Mouse (Mus musculus): ENCODE measurements around the gene H2al1n. TPM values are rescaled to one million over a fixed set of nuclear protein-coding genes. Genes with fewer than 3 reads are reported as not detected.
"Not testable (repeated sequence)": the region's sequence is repeated elsewhere in the genome, so short reads cannot be mapped to it uniquely, and the experiment has no call there.

Gene H2al1n
- polyA plus RNA-seq (2012; rRNA removed) = not detected in 2 replicates

GRCm38 (mm10) chrX:14210848-14211247 is at the start of gene H2al1n:
H2al1n (plus strand) TSS chrX:14211148.
- H3K36me3 ChIP-seq (ENCODE audit: control insufficient read depth, insufficient read depth, low read length); DNase-seq (ENCODE audit: low read depth in 1 of 2, low spot score in 2 of 2); H3K4me1 ChIP-seq (ENCODE audit: control insufficient read depth, insufficient read depth, insufficient read length); H3K27ac ChIP-seq (ENCODE audit: insufficient read depth, low read length); H3K4me3 ChIP-seq (ENCODE audit: extremely low read depth, insufficient read depth, insufficient read length); H3K27me3 ChIP-seq (ENCODE audit: control insufficient read depth, insufficient read depth, low read length): not testable (repeated sequence)
- 84% methylated on average over 3 of the region's 3 CpGs for WGBS

GRCm38 (mm10) chrX:14199284-14199683 is 11.7 kb upstream of the H2al1n start:
- Histone ChIP-seq H3K4me1 (ENCODE audit: control insufficient read depth, insufficient read depth, insufficient read length) (no peaks in the 10 kb centered on the region), H3K36me3 (ENCODE audit: control insufficient read depth, insufficient read depth, low read length) (no peaks in the 10 kb centered on the region), H3K27me3 (ENCODE audit: control insufficient read depth, insufficient read depth, low read length) (no peaks in the 10 kb centered on the region), H3K4me3 (ENCODE audit: extremely low read depth, insufficient read depth, insufficient read length) (no peak overlapping the region), H3K27ac (ENCODE audit: insufficient read depth, low read length) (no peak overlapping the region)
- TF ChIP-seq CTCF (IDR thresholded peaks at IDR 0.05; ENCODE audit: extremely low read depth, insufficient read depth, insufficient read length, insufficient replicate concordance) = no peak
- TF ChIP-seq POLR2A (IDR thresholded peaks at IDR 0.05; ENCODE audit: low read depth, low read length) = no peak
- no peak for DNase-seq (ENCODE audit: low read depth in 1 of 2, low spot score in 2 of 2)
- 78% methylated on average over 4 of the region's 4 CpGs for WGBS

GRCm38 (mm10) chrX:14206112-14206875 is 4.7 kb upstream of the H2al1n start:
- H3K27me3 ChIP-seq (ENCODE audit: control insufficient read depth, insufficient read depth, low read length) = no peaks in the 10 kb centered on the region
- H3K27ac ChIP-seq (ENCODE audit: insufficient read depth, low read length) = no peak overlapping the region
- H3K36me3 ChIP-seq (ENCODE audit: control insufficient read depth, insufficient read depth, low read length) = no peaks in the 10 kb centered on the region
- DNase-seq (ENCODE audit: low read depth in 1 of 2, low spot score in 2 of 2) = no peak
- WGBS = 65% methylated on average over 8 of the region's 8 CpGs
- H3K4me3 ChIP-seq (ENCODE audit: extremely low read depth, insufficient read depth, insufficient read length) = no peak overlapping the region
- H3K4me1 ChIP-seq (ENCODE audit: control insufficient read depth, insufficient read depth, insufficient read length) = no peaks in the 10 kb centered on the region
- TF ChIP-seq CTCF (IDR thresholded peaks at IDR 0.05; ENCODE audit: extremely low read depth, insufficient read depth, insufficient read length, insufficient replicate concordance) (no peak), POLR2A (IDR thresholded peaks at IDR 0.05; ENCODE audit: low read depth, low read length) (no peak)

GRCm38 (mm10) chrX:14229218-14229617 is 18.3 kb downstream of the H2al1n start:
- Histone ChIP-seq H3K27ac (ENCODE audit: insufficient read depth, low read length) (no peak overlapping the region), H3K27me3 (ENCODE audit: control insufficient read depth, insufficient read depth, low read length) (no peaks in the 10 kb centered on the region), H3K36me3 (ENCODE audit: control insufficient read depth, insufficient read depth, low read length) (no peaks in the 10 kb centered on the region), H3K4me1 (ENCODE audit: control insufficient read depth, insufficient read depth, insufficient read length) (no peaks in the 10 kb centered on the region), H3K4me3 (ENCODE audit: extremely low read depth, insufficient read depth, insufficient read length) (no peak overlapping the region)
- TF ChIP-seq POLR2A (IDR thresholded peaks at IDR 0.05; ENCODE audit: low read depth, low read length) (no peak), CTCF (IDR thresholded peaks at IDR 0.05; ENCODE audit: extremely low read depth, insufficient read depth, insufficient read length, insufficient replicate concordance) (no peak)
- DNase-seq (ENCODE audit: low read depth in 1 of 2, low spot score in 2 of 2) = no peak
- 73% methylated on average over 2 of the region's 2 CpGs for WGBS

- no peak for DNase-seq (ENCODE audit: low read depth in 1 of 2, low spot score in 2 of 2)
- WGBS = 76% methylated on average over 3 of the region's 3 CpGs
- no peaks in the 10 kb centered on the region for H3K27me3 ChIP-seq (ENCODE audit: control insufficient read depth, insufficient read depth, low read length)
These were observed 48.8 kb downstream of the H2al1n start for GRCm38 (mm10) chrX:14259597-14260239.

More at GRCm38 (mm10) chrX:14259597-14260239, 48.8 kb downstream of the H2al1n start:
- TF ChIP-seq CTCF (IDR thresholded peaks at IDR 0.05; ENCODE audit: extremely low read depth, insufficient read depth, insufficient read length, insufficient replicate concordance) (no peak), POLR2A (IDR thresholded peaks at IDR 0.05; ENCODE audit: low read depth, low read length) (no peak)
- H3K36me3 ChIP-seq (ENCODE audit: control insufficient read depth, insufficient read depth, low read length) = no peaks in the 10 kb centered on the region
- H3K27ac ChIP-seq (ENCODE audit: insufficient read depth, low read length) = no peak overlapping the region
- H3K4me3 ChIP-seq (ENCODE audit: extremely low read depth, insufficient read depth, insufficient read length) = no peak overlapping the region
- no peaks in the 10 kb centered on the region for H3K4me1 ChIP-seq (ENCODE audit: control insufficient read depth, insufficient read depth, insufficient read length)
